Mouse (Mus musculus): Measurements from ENCODE around the gene Nbr1.
"Not testable (repeated sequence)": the region's sequence is repeated elsewhere in the genome, so short reads cannot be mapped to it uniquely, and the experiment has no call there.

- not testable (repeated sequence) for TF ChIP-seq POLR2A, CTCF (IDR thresholded peaks at IDR 0.05; ENCODE audit: insufficient read depth, low read depth, low read length)
These were observed 52.8 kb downstream of the Nbr1 start for GRCm38 (mm10) chr11:101604531-101605453.

Data from olfactory bulb, adult 2 months (tissue).